Mouse (Mus musculus): ENCODE measurements around the gene Insm2.

GRCm38 (mm10) chr12:55600503-55600994 is 1.3 kb downstream of the Insm2 start:
- no peak for TF ChIP-seq POLR2A (IDR thresholded peaks at IDR 0.05; ENCODE audit: extremely low read depth, insufficient read depth, low read length)
- TF ChIP-seq CTCF (IDR thresholded peaks at IDR 0.05; ENCODE audit: low read depth, low read length) = no peak

Data from liver, adult 2 months (tissue).